Comparison of ENCODE assay signal across 8 mouse cellular contexts in genomic region chr17:3331721-3332461, GRCm38 (mm10). TPM values are rescaled to one million over a fixed set of nuclear protein-coding genes. Genes with fewer than 3 reads are reported as not detected.
DNase-seq lines count a peak whose midpoint lies in the region; ATAC-seq and TF ChIP-seq lines count a peak whose summit lies in the region.

No protein-coding gene starts in this region.

- 65% methylated on average over 7 of the region's 7 CpGs for WGBS in hindbrain, embryonic 16.5 days
- WGBS in hindbrain, embryonic 11.5 days: 83% methylated on average over 7 of the region's 7 CpGs
- 71% methylated on average over 7 of the region's 7 CpGs for WGBS in neural tube, embryonic 15.5 days

- peaks cover 13% of the 10 kb centered on the region for H3K27me3 ChIP-seq in hindbrain, embryonic 16.5 days (replicated peaks; ENCODE audit: control insufficient read depth, insufficient read depth, low read length)
- peaks cover 8% of the 10 kb centered on the region for H3K27me3 ChIP-seq in hindbrain, embryonic 11.5 days (ENCODE audit: control insufficient read depth, insufficient read depth, low read length)
- H3K27me3 ChIP-seq in neural tube, embryonic 15.5 days (replicated peaks): peaks cover 13% of the 10 kb centered on the region

- H3K36me3 ChIP-seq in hindbrain, embryonic 16.5 days (ENCODE audit: control insufficient read depth, insufficient read depth, low read length): no peaks in the 10 kb centered on the region
- no peaks in the 10 kb centered on the region for H3K36me3 ChIP-seq in hindbrain, embryonic 11.5 days (ENCODE audit: control insufficient read depth, insufficient read depth, low read length)
- no peaks in the 10 kb centered on the region for H3K36me3 ChIP-seq in neural tube, embryonic 15.5 days

- no peak overlapping the region for H3K4me2 ChIP-seq in hindbrain, embryonic 16.5 days (ENCODE audit: low read length)
- H3K4me2 ChIP-seq in hindbrain, embryonic 11.5 days (replicated peaks; ENCODE audit: low read depth, low read length): no peak overlapping the region
- 0 out of 2 replicates have a peak overlapping the region, but pooled peaks have one; percentile 7 for H3K4me2 ChIP-seq in neural tube, embryonic 15.5 days

- no peak overlapping the region for H3K4me3 ChIP-seq in hindbrain, embryonic 16.5 days (ENCODE audit: low read length)
- H3K4me3 ChIP-seq in hindbrain, embryonic 11.5 days (ENCODE audit: low read depth, low read length): no peak overlapping the region
- H3K4me3 ChIP-seq in gastrocnemius, adult 2 months: peak overlapping the region; percentile 21; the same call in 1 of the 2 replicates
- no peak overlapping the region for H3K4me3 ChIP-seq in neural tube, embryonic 15.5 days (replicated peaks)

- no peak for DNase-seq in hindbrain, embryonic 11.5 days (ENCODE audit: low spot score)
- peak; percentile 77 for DNase-seq in adrenal gland, postnatal 25 days
- DNase-seq in gastrocnemius, adult 2 months: peak; percentile 79
- peak; percentile 70 for DNase-seq in kidney, postnatal 14 days
- DNase-seq in embryo, embryonic 10.5 days (ENCODE audit: low spot score): no peak
- DNase-seq in liver: no peak

- ATAC-seq in hindbrain, embryonic 16.5 days: peak; percentile 58; the same call in 1 of the 2 replicates
- no peak for ATAC-seq in hindbrain, embryonic 11.5 days (ENCODE audit: low FRiP score)
- ATAC-seq in neural tube, embryonic 15.5 days (ENCODE audit: low FRiP score): no peak

- H3K4me1 ChIP-seq in hindbrain, embryonic 16.5 days (ENCODE audit: control insufficient read depth, insufficient read depth, low read depth, low read length): peaks cover 11% of the 10 kb centered on the region
- H3K4me1 ChIP-seq in hindbrain, embryonic 11.5 days (replicated peaks; ENCODE audit: control insufficient read depth, insufficient read depth, low read length): 0 out of 2 replicates have a peak, but pooled peaks cover 2% of the 10 kb centered on the region
- H3K4me1 ChIP-seq in neural tube, embryonic 15.5 days: peaks cover 29% of the 10 kb centered on the region

- no peak for TF ChIP-seq CTCF in gastrocnemius, adult 2 months (IDR thresholded peaks at IDR 0.05)

- no peak overlapping the region for H3K9ac ChIP-seq in hindbrain, embryonic 16.5 days (ENCODE audit: low read depth, low read length)
- H3K9ac ChIP-seq in hindbrain, embryonic 11.5 days (ENCODE audit: low read depth, low read length): no peak overlapping the region
- H3K9ac ChIP-seq in neural tube, embryonic 15.5 days (replicated peaks): no peak overlapping the region

- no peak overlapping the region for H3K27ac ChIP-seq in hindbrain, embryonic 16.5 days (ENCODE audit: low read depth, low read length)
- no peak overlapping the region for H3K27ac ChIP-seq in hindbrain, embryonic 11.5 days (ENCODE audit: low read depth, low read length)
- H3K27ac ChIP-seq in gastrocnemius, adult 2 months: no peak overlapping the region; the same call in 1 of the 2 replicates
- peak overlapping the region; percentile 3; the same call in 1 of the 2 replicates for H3K27ac ChIP-seq in neural tube, embryonic 15.5 days (replicated peaks)

- intact Hi-C loops in gastrocnemius, adult 2 months (cut with DNase I): no loop called here

- no peaks in the 10 kb centered on the region for H3K9me3 ChIP-seq in hindbrain, embryonic 16.5 days (ENCODE audit: control insufficient read depth, low read length)
- no peaks in the 10 kb centered on the region for H3K9me3 ChIP-seq in hindbrain, embryonic 11.5 days (ENCODE audit: control insufficient read depth, low read length)
- no peaks in the 10 kb centered on the region for H3K9me3 ChIP-seq in neural tube, embryonic 15.5 days (replicated peaks)

RNA-seq across cellular contexts. Expression of gene Tiam2, which starts 5.5 kb away (rescaled TPM):
- 3.6 and 7.5 TPM in 2 replicates for polyA plus RNA-seq in hindbrain, embryonic 16.5 days (2015; fragmentation: Nextera tagmentation; extraction: Ambion mirVana)
- polyA plus RNA-seq in hindbrain, embryonic 11.5 days (2014; fragmentation: Nextera tagmentation; extraction: Ambion mirVana): 5.3 and 5.5 TPM in 2 replicates
- total RNA-seq in adrenal gland, postnatal 25 days (2021): 45.6 and 47.1 TPM in 2 replicates
- 1 to 10 TPM; 3.7 to 4.5 TPM for total RNA-seq in gastrocnemius, adult 2 months (2021)
- polyA plus RNA-seq in neural tube, embryonic 15.5 days (2015; fragmentation: Nextera tagmentation; extraction: Ambion mirVana): 5.3 and 5.6 TPM in 2 replicates

Comparison
In these comparisons a context has a peak if more than half of its experiments do, and no peak if none do; other contexts are left out.
1. DNase-seq: peak in adrenal gland, postnatal 25 days (single experiment), gastrocnemius, adult 2 months (single experiment) and kidney, postnatal 14 days (single experiment); none in hindbrain, embryonic 11.5 days (single experiment), embryo, embryonic 10.5 days (single experiment) and liver (single experiment).